Mouse (Mus musculus) neural tube, embryonic 11.5 days (tissue): ENCODE results near the gene Scn5a. TPM values are rescaled to one million over a fixed set of nuclear protein-coding genes. Genes with fewer than 3 reads are reported as not detected.

Experiments used
- ATAC-seq: fragments of 200-750 bp; cut with Nextera tagmentation; 2 replicates; pipeline ENCODE4 v1.8.0; 2017; ENCODE audit warnings: moderate number of reproducible peaks, mild to moderate bottlenecking, moderate TSS enrichment, moderate library complexity; ENCODE audit not compliant: insufficient read depth, low FRiP score, low TSS enrichment
- DNase-seq: peaks from one replicate; pipeline ENCODE4 v3.0.0-alpha.2; 2015; ENCODE audit warnings: low spot score
- H3K27ac ChIP-seq: fragments of 300-500 bp; sonication (generic); 2 replicates; pipeline ENCODE4 v1.5.1; 2014; ENCODE audit warnings: low read depth, mild to moderate bottlenecking, low read length
- H3K27me3 ChIP-seq: fragments of 300-500 bp; sonication (generic); 2 replicates; pipeline ENCODE4 v1.6.1; 2014; ENCODE audit warnings: mild to moderate bottlenecking, low read length, mixed read lengths; ENCODE audit not compliant: control insufficient read depth, insufficient read depth
- H3K36me3 ChIP-seq: fragments of 300-500 bp; sonication (generic); 2 replicates; pipeline ENCODE4 v1.6.1; 2014; ENCODE audit warnings: mild to moderate bottlenecking, low read length, moderate library complexity, mixed read lengths; ENCODE audit not compliant: control insufficient read depth, insufficient read depth
- H3K4me1 ChIP-seq: fragments of 300-500 bp; sonication (generic); 2 replicates; pipeline ENCODE4 v1.6.1; 2014; ENCODE audit warnings: low read length, mixed read lengths; ENCODE audit not compliant: control insufficient read depth, insufficient read depth
- H3K4me2 ChIP-seq: fragments of 300-500 bp; sonication (generic); 2 replicates; pipeline ENCODE4 v1.6.1; 2014; ENCODE audit warnings: low read depth, mild to moderate bottlenecking, moderate library complexity
- H3K4me3 ChIP-seq: fragments of 300-500 bp; sonication (generic); 2 replicates; pipeline ENCODE4 v1.5.1; 2014; ENCODE audit warnings: low read depth, low read length
- H3K9ac ChIP-seq: fragments of 300-500 bp; sonication (generic); 2 replicates; pipeline ENCODE4 v1.6.1; 2014; ENCODE audit warnings: mild to moderate bottlenecking, low read length
- H3K9me3 ChIP-seq: fragments of 300-500 bp; sonication (generic); 2 replicates; pipeline ENCODE4 v1.6.1; 2016; ENCODE audit warnings: low read length; ENCODE audit not compliant: control insufficient read depth
- WGBS: fragments of 180-500 bp; shearing (Covaris S2); extraction: QIAGEN DNeasy Blood & Tissue Kit; methylation state at CpG from one replicate; pipeline ENCODE4 v1.1.7; 2014; 5-methylcytosine and 5-hydroxymethylcytosine counted together
- polyA plus RNA-seq: library from polyadenylated mRNA; unstranded; fragments of >200 nt; fragmentation: Nextera tagmentation; extraction: Ambion mirVana; gene quantifications from 2 replicates; pipeline ENCODE4 v1.2.1, GENCODE M21; 2014

Scn5a gene
- polyA plus RNA-seq, 1 experiment from 2014 or later: 1.0 TPM

GRCm38 (mm10) chr9:119484868-119485267, 93.9 kb downstream of the Scn5a start:
- H3K4me3 ChIP-seq: no peak overlapping the region
- no peak overlapping the region for H3K4me2 ChIP-seq
- H3K27ac ChIP-seq: no peak overlapping the region
- no peak overlapping the region; the same call in 1 of the 2 replicates for H3K9ac ChIP-seq
- no peak for ATAC-seq
- H3K36me3 ChIP-seq: no peaks in the 10 kb centered on the region
- H3K27me3 ChIP-seq: no peaks in the 10 kb centered on the region
- no peak for DNase-seq
- no peaks in the 10 kb centered on the region for H3K4me1 ChIP-seq
- WGBS: 87% methylated on average over 13 of the region's 13 CpGs
- no peaks in the 10 kb centered on the region for H3K9me3 ChIP-seq

GRCm38 (mm10) chr9:119484420-119484819, 94.4 kb downstream of the Scn5a start:
- Histone ChIP-seq H3K36me3 (no peaks in the 10 kb centered on the region), H3K27ac (no peak overlapping the region), H3K4me3 (no peak overlapping the region), H3K4me1 (no peaks in the 10 kb centered on the region), H3K9me3 (no peaks in the 10 kb centered on the region), H3K27me3 (no peaks in the 10 kb centered on the region), H3K9ac (no peak overlapping the region), H3K4me2 (no peak overlapping the region)
- WGBS: 70% methylated on average over 9 of the region's 9 CpGs
- ATAC-seq (no peak), DNase-seq (no peak)

GRCm38 (mm10) chr9:119483554-119484353, 95.1 kb downstream of the Scn5a start:
- no peak overlapping the region for H3K27ac ChIP-seq
- no peak for ATAC-seq
- WGBS: 40% methylated on average over 23 of the region's 23 CpGs

GRCm38 (mm10) chr9:119481612-119482011, 97.2 kb downstream of the Scn5a start:
- DNase-seq (no peak), ATAC-seq (no peak)
- Histone ChIP-seq H3K9me3 (no peaks in the 10 kb centered on the region), H3K4me1 (peaks cover 7% of the 10 kb centered on the region; the same call in 1 of the 2 replicates), H3K4me3 (no peak overlapping the region), H3K9ac (no peak overlapping the region), H3K27ac (no peak overlapping the region), H3K36me3 (no peaks in the 10 kb centered on the region), H3K27me3 (no peaks in the 10 kb centered on the region), H3K4me2 (no peak overlapping the region)
- 87% methylated on average over 4 of the region's 4 CpGs for WGBS

More at GRCm38 (mm10) chr9:119483554-119484353, 95.1 kb downstream of the Scn5a start:
- H3K4me2 ChIP-seq: no peak overlapping the region
- DNase-seq: no peak
- H3K9me3 ChIP-seq: no peaks in the 10 kb centered on the region
- no peak overlapping the region for H3K9ac ChIP-seq
- no peak overlapping the region for H3K4me3 ChIP-seq
- H3K27me3 ChIP-seq: no peaks in the 10 kb centered on the region
- no peaks in the 10 kb centered on the region for H3K4me1 ChIP-seq
- H3K36me3 ChIP-seq: no peaks in the 10 kb centered on the region

GRCm38 (mm10) chr9:119479297-119479696, 99.5 kb downstream of the Scn5a start:
- Histone ChIP-seq H3K9ac (no peak overlapping the region), H3K36me3 (no peaks in the 10 kb centered on the region), H3K27ac (no peak overlapping the region), H3K4me3 (no peak overlapping the region), H3K4me1 (peaks cover 7% of the 10 kb centered on the region; the same call in 1 of the 2 replicates), H3K27me3 (no peaks in the 10 kb centered on the region), H3K4me2 (no peak overlapping the region), H3K9me3 (no peaks in the 10 kb centered on the region)
- no peak for ATAC-seq
- WGBS: 43% methylated on average over 8 of the region's 8 CpGs
- DNase-seq: no peak

- no peak overlapping the region for H3K4me3 ChIP-seq
- H3K9me3 ChIP-seq: no peaks in the 10 kb centered on the region
- WGBS: 69% methylated on average over 11 of the region's 11 CpGs
- H3K27me3 ChIP-seq: no peaks in the 10 kb centered on the region
- no peaks in the 10 kb centered on the region for H3K36me3 ChIP-seq
- DNase-seq (no peak), ATAC-seq (no peak)
- no peak overlapping the region for H3K27ac ChIP-seq
- no peak overlapping the region for H3K4me2 ChIP-seq
- peaks cover 7% of the 10 kb centered on the region; the same call in 1 of the 2 replicates for H3K4me1 ChIP-seq
- no peak overlapping the region for H3K9ac ChIP-seq
These were observed 100.5 kb downstream of the Scn5a start for GRCm38 (mm10) chr9:119478345-119478744.

GRCm38 (mm10) chr9:119477754-119478153, 101.1 kb downstream of the Scn5a start:
- no peak overlapping the region for H3K4me2 ChIP-seq
- H3K36me3 ChIP-seq: no peaks in the 10 kb centered on the region
- no peak for DNase-seq
- no peak overlapping the region for H3K4me3 ChIP-seq
- no peaks in the 10 kb centered on the region for H3K27me3 ChIP-seq
- peak; percentile 38; the same call in 1 of the 2 replicates for ATAC-seq
- 4% methylated on average over 6 of the region's 6 CpGs for WGBS
- H3K9ac ChIP-seq: no peak overlapping the region
- H3K4me1 ChIP-seq: peaks cover 7% of the 10 kb centered on the region; the same call in 1 of the 2 replicates
- H3K27ac ChIP-seq: no peak overlapping the region
- H3K9me3 ChIP-seq: no peaks in the 10 kb centered on the region

- Histone ChIP-seq H3K4me3 (no peak overlapping the region), H3K9me3 (no peaks in the 10 kb centered on the region), H3K4me2 (no peak overlapping the region), H3K27me3 (no peaks in the 10 kb centered on the region), H3K4me1 (peaks cover 7% of the 10 kb centered on the region; the same call in 1 of the 2 replicates), H3K9ac (no peak overlapping the region), H3K27ac (no peak overlapping the region), H3K36me3 (no peaks in the 10 kb centered on the region)
- 60% methylated on average over 15 of the region's 15 CpGs for WGBS
- ATAC-seq (no peak), DNase-seq (no peak)
These were observed 103.9 kb downstream of the Scn5a start for GRCm38 (mm10) chr9:119474717-119475611.
